Mouse (Mus musculus) erythroblast, embryonic 14.5 days (primary cell): ENCODE measurements at regions not wholly inside any gene's neighbourhood (a gene's known extent, or its start where the extent isn't known, plus 50 kb on each side); places are given as distances from the start of the nearest gene placed in this dataset.

Experiments used
- GATA1 ChIP-seq: IDR thresholded peaks from 2 replicates; pipeline ENCODE4 v1.6.1; 2012; ENCODE audit warnings: low read length, inconsistent platforms, mixed read lengths
- TAL1 ChIP-seq: IDR thresholded peaks from 3 replicates; pipeline ENCODE4 v1.6.1; 2012; ENCODE audit warnings: low read length, inconsistent platforms, mixed read lengths

DNA sequence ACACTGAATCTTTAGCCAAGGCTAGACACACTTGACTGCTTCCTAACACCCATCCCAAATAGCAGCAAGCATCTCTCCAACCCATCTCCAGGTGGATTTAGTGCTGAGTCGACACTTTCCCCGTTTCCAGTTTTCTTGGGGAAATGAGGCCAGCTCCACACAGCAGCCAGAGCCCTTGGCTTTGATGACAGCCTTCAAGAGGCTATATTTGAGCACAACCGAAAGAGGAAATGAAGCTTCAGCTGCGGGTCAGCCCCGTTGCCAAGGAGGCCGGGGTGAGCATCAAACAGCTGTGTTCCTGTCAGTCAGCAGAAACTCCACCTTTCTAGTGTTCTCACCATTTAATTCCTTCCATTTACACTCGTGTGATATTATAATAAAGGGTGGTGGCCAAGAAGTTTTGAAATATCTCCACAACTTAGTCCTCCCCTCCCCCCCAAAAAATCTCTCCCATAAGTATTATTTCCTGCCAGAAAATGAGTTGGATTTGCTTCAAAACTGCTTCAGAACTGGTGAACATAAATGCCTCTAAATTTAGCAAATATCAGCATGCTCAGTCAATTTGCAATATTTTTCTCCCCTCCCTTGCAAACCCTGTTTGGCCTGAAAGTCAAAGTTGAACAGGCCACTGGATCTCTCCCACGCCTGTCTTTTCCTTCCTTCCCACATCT, 226.1 kb downstream of the Qk start:
- TF ChIP-seq TAL1, result no peak
- no peak for TF ChIP-seq GATA1
